Comparison of ENCODE assay signal across 7 mouse cellular contexts in genomic region chr16:38522129-38523084, GRCm38 (mm10). TPM values are rescaled to one million over a fixed set of nuclear protein-coding genes. Genes with fewer than 3 reads are reported as not detected.
A peak's percentile ranks its signal among the peaks of the same experiment; 100 is the strongest.
DNase-seq lines count a peak whose midpoint lies in the region; ATAC-seq lines count a peak whose summit lies in the region.

Gene Timmdc1, minus strand, starts transcription at chr16:38522663.

- intact Hi-C loops in left cerebral cortex, postnatal 36 days (cut with DNase I), result no loop called here

- no peaks in the 10 kb centered on the region for H3K27me3 ChIP-seq in intestine, embryonic 16.5 days (replicated peaks; ENCODE audit: control insufficient read depth, insufficient read depth, low read length)
- no peaks in the 10 kb centered on the region for H3K27me3 ChIP-seq in midbrain, embryonic 11.5 days (ENCODE audit: control insufficient read depth, insufficient read depth, low read length)

- DNase-seq in adrenal gland, adult 8-10 months, result peak; percentile 95
- DNase-seq in embryo, embryonic 9.5 days (ENCODE audit: extremely low spot score), result peak; percentile 97
- peak; percentile 91 to 96 for DNase-seq in gastrocnemius, postnatal 4 days (ENCODE audit: low spot score in 2 of 2)
- peak; percentile 94 to 96 for DNase-seq in left cerebral cortex, postnatal 36 days (ENCODE audit: low spot score in 2 of 2)
- peak; percentile 100 for DNase-seq in midbrain, embryonic 11.5 days (ENCODE audit: low spot score, missing footprints)
- peak; percentile 92 for DNase-seq in skeletal muscle tissue, adult 2 months (ENCODE audit: low read depth, low spot score)

- peak within 1 kb of the TSS; percentile 99 for H3K4me3 ChIP-seq in intestine, embryonic 16.5 days (ENCODE audit: low read length)
- peak within 1 kb of the TSS; percentile 94 for H3K4me3 ChIP-seq in midbrain, embryonic 11.5 days (ENCODE audit: low read depth, low read length)

- peak within 1 kb of the TSS; percentile 97 for H3K9ac ChIP-seq in intestine, embryonic 16.5 days (ENCODE audit: low read depth, low read length)
- peak within 1 kb of the TSS; percentile 93 for H3K9ac ChIP-seq in midbrain, embryonic 11.5 days (ENCODE audit: low read length)

- peak; percentile 98 for ATAC-seq in intestine, embryonic 16.5 days
- ATAC-seq in midbrain, embryonic 11.5 days (ENCODE audit: low FRiP score), result peak; percentile 98

- H3K27ac ChIP-seq in intestine, embryonic 16.5 days (ENCODE audit: low read length), result peak within 1 kb of the TSS; percentile 94
- peak within 1 kb of the TSS; percentile 80 for H3K27ac ChIP-seq in midbrain, embryonic 11.5 days (ENCODE audit: low read depth, low read length)

- H3K36me3 ChIP-seq in intestine, embryonic 16.5 days (ENCODE audit: control insufficient read depth, insufficient read depth, low read length), result peaks cover 2% of the 10 kb centered on the region; the same call in 1 of the 2 replicates
- peaks cover 12% of the 10 kb centered on the region; the same call in 1 of the 2 replicates for H3K36me3 ChIP-seq in midbrain, embryonic 11.5 days (ENCODE audit: control insufficient read depth, insufficient read depth, low read length)

- H3K4me2 ChIP-seq in intestine, embryonic 16.5 days (ENCODE audit: low read depth, low read length), result peak within 1 kb of the TSS; percentile 60
- peak within 1 kb of the TSS; percentile 63 for H3K4me2 ChIP-seq in midbrain, embryonic 11.5 days

- no peaks in the 10 kb centered on the region for H3K9me3 ChIP-seq in intestine, embryonic 16.5 days (ENCODE audit: control insufficient read depth, low read length)
- no peaks in the 10 kb centered on the region for H3K9me3 ChIP-seq in midbrain, embryonic 11.5 days (ENCODE audit: control insufficient read depth, low read length)

- H3K4me1 ChIP-seq in intestine, embryonic 16.5 days (ENCODE audit: control insufficient read depth, insufficient read depth, low read length), result peaks cover 11% of the 10 kb centered on the region
- peaks cover 8% of the 10 kb centered on the region for H3K4me1 ChIP-seq in midbrain, embryonic 11.5 days (ENCODE audit: control insufficient read depth, insufficient read depth, low read length)

- under 1% methylated on average over 73 of the region's 73 CpGs for WGBS in intestine, embryonic 16.5 days
- under 1% methylated on average over 73 of the region's 73 CpGs for WGBS in midbrain, embryonic 11.5 days

RNA-seq across cellular contexts. Expression of gene Timmdc1, which starts in this region (rescaled TPM):
- total RNA-seq in adrenal gland, adult 8-10 months (2022), result 10 to 100 TPM; 41.2 to 46.5 (median 44.5) TPM
- 10 to 100 TPM; 30.8 to 33.5 TPM for total RNA-seq in gastrocnemius, postnatal 4 days (2021)
- polyA plus RNA-seq in intestine, embryonic 16.5 days (2015; fragmentation: Nextera tagmentation; extraction: Ambion mirVana), result 22.6 and 23.6 TPM in 2 replicates
- total RNA-seq in left cerebral cortex, postnatal 36 days (2021), result 10 to 100 TPM; 33.8 to 34.9 TPM
- polyA plus RNA-seq in midbrain, embryonic 11.5 days (2014; fragmentation: Nextera tagmentation; extraction: Ambion mirVana), result 27.6 and 29.2 TPM in 2 replicates

Comparison
In these comparisons a context has a peak if more than half of its experiments do, and no peak if none do; other contexts are left out.
1. Peak in every context shown above with its lines: DNase-seq, ATAC-seq, H3K4me3 ChIP-seq and H3K27ac ChIP-seq.